Mouse (Mus musculus) layer of hippocampus, postnatal 14 days (tissue): ENCODE measurements around the gene Adcy5. TPM values are rescaled to one million over a fixed set of nuclear protein-coding genes. Genes with fewer than 3 reads are reported as not detected.

Source experiments
- DNase-seq, 2 experiments: peaks; one replicate each; pipeline ENCODE4 v3.0.0; 2021 to 2022; ENCODE audit warnings: low spot score in 2 of 2, mixed read lengths in 1 of 2
- total RNA-seq, 2 experiments: library from RNA; stranded (reverse); gene quantifications; 2 replicates each; pipeline ENCODE4 v1.2.3; 2021

The Adcy5 gene
- total RNA-seq, 2 experiments from 2014 or later = 68.8 to 69.8 TPM

GRCm38 (mm10) chr16:35155391-35156305 lies 971 bp downstream of the Adcy5 start:
- peak; percentile 43 to 54 for DNase-seq

- DNase-seq = peak in 1 of 2 experiments; percentile 39
These were observed 1.6 kb downstream of the Adcy5 start for GRCm38 (mm10) chr16:35156306-35156695.

DNA sequence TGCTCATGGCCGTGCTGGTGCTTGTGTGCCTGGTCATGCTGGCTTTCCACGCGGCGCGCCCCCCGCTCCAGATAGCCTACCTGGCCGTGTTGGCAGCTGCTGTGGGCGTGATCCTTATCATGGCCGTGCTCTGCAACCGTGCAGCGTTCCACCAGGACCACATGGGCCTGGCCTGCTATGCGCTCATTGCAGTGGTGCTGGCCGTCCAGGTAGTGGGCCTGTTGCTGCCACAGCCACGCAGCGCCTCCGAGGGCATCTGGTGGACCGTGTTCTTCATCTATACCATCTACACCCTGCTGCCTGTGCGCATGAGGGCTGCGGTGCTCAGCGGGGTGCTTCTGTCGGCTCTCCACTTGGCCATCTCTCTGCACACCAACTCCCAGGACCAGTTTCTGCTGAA lies 2.2 kb downstream of the Adcy5 start:
- no peak for DNase-seq

DNA sequence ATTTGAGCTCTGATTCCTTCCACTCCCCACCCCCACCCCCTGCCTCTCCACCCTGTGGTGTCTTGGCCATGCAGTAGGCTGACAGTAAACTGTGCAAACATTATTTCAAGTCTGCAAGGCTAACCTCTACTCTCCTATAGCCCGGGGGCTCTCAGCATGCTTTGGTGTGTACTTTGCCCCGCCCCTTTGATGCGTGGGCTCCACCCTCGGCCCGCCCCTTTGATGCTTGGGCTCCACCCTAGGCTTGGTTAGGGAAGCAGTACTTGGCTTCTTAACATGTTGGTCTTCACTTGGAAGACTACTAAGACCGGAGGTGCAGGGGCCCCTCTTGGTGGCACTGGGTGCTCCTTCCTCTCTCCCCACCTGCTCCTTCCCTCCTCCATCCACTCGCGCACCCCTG lies 4.9 kb downstream of the Adcy5 start:
- DNase-seq = no peak

DNA sequence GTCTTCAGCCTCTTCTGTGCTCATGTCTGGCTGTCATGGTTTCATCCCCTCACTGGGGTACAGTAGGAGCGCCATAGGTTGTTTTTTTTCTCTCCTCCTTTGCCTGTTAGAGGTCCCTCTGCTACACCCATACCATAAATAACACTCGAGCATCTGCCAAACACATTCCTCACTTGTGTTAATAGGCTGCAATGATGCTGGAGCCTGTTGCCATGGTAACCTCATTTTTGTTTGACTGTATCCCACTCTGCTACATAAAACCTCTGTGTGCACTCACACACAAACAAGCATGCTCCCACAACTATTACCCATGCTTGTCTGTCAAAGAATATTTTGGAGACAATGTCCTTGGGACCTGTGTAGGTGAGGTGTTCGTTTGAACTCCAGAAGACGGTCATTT lies 5.3 kb downstream of the Adcy5 start:
- DNase-seq = peak in 1 of 2 experiments; percentile 73

DNA sequence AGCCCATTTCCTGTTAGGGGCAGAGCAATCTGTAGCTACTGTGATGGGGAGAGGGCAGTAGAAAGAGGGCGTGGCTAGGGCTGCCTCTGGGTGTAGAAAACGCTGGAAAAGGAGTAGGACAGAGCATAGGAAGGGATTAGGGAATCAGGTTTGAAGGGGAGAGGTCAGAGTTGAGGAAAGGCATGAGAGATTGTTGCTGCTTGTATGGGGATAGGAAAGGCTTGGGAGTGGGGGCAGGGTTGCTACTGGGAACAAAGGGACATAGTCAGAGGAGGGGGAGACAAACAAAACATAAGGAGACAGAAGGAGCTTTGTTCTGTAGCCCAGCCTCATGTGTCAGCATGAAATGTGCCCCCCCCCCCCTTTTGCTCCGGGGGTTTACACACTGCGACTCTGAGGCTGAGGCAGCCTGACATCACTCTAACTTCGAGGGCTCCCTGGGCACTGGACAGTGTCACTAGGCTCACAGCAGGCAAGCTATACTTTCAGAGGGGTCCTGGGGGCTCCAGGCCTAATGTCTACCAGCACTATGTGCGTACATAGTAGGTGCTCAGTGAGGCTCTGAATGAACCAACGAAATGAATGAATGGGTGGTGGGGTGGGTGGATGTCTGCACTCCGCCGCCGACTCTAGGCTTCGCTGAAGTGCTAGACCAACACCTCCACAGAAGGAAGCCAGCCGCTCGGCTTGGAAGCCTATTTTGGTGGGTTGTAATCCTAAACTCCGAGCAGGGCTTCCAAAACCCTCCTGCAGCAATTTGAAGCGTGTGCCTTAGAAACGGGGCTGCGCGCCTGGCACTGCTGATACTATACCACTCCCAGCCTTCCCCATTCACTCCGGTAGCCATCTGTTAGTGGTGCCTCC lies 9.9 kb downstream of the Adcy5 start:
- DNase-seq = peak in 1 of 2 experiments; percentile 25

DNA sequence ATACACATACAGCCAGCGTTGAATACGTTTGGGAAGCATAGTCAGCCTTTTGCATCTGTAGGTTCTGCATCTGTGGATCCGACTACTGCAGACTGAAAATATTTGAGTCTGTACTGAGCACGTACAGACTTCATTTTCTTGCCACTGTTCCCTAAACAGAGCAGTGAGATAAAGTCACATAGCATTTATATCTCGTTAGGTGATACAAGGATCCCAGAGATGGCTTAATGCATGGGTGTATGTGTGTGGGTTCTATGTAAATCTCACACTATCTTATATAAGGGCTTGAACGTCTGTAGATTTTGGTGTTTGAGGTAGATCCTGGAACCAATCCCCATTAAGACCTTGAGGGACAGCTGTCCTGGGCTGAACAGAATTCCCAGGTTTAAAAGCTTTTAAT lies 10.7 kb downstream of the Adcy5 start:
- DNase-seq = no peak

DNA sequence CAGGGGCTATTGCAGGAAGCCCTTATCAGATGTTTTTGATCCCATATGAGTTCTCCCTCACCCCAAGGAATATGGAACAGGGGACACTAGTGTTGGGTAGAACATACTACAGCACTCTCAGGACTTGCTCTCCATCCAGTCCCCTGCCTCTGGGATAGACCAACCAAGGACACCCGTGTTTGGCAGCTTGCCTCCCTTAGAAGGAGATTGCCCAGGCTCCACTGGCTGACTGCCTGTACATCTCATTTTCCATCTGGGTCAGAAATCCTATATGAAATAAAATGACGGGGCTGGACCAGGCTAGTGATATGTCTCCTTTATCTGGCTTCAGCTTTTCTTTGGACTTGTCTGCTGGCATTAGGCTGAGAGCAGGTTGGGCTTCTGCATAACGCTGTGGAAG lies 11.1 kb downstream of the Adcy5 start:
- DNase-seq = no peak

- DNase-seq = no peak
These were observed 14.8 kb downstream of the Adcy5 start for GRCm38 (mm10) chr16:35169431-35169830.

- no peak for DNase-seq
These were observed 17.5 kb downstream of the Adcy5 start for GRCm38 (mm10) chr16:35172195-35172594.

DNA sequence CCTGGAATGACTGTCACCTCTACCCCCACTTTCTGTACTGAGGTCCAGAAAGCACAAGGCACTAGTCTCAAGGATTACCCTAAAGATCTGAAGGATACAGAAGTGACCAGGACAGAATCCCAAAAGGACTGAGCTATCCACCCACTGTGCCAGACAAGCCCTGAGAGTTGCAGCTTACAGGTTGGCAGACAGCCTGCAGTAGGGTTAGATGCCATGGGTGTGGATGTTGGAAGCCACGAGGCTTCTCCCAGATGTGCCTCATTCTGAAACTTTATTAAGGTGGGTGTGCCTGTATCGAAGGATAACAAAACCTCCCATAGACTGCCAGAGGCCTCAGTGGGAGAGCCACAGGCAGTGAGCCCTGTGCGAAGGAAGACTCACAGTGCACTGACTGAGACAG lies 23.8 kb downstream of the Adcy5 start:
- DNase-seq = no peak

- DNase-seq = peak in 1 of 2 experiments; percentile 66
These were observed 24.4 kb downstream of the Adcy5 start for GRCm38 (mm10) chr16:35179082-35179481.

- DNase-seq = peak in 1 of 2 experiments; percentile 46
These were observed 28.5 kb downstream of the Adcy5 start for GRCm38 (mm10) chr16:35183161-35183560.

GRCm38 (mm10) chr16:35188111-35188510 lies 33.4 kb downstream of the Adcy5 start:
- DNase-seq = no peak

DNA sequence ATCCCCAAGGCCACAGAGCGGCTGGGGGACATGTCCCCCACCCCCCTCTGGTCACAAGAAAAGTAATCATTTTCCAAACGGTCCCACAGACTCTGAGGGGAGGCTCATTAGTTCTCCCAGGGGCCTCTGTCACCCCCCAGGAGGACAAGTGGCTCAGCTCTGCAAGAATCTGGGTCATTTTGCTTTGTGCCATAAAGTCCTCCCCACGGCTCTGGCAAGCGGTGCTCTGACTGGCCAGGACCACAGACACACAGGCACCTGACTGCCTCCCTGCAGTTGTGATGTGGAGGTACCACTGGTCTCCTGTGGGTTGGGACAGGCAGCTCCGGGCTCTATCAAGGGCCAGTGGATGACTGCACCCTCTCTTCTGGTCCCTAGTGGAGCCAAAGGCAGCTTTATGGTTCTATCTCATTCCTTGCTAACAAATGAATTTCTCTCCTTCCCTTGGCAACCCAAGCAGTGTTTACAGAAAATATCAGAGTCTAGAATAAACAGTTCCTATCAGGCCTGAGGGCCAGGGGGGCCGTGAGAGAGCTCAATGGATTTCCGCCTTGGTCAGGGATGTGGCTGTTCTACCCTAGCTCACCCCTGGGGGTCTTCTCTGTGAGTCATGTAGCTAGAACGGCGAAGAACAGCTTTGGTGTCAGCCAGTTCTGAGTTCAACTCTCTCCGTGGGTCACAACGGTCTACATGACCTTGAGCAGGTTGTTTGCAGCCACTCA lies 34.9 kb downstream of the Adcy5 start:
- no peak for DNase-seq

DNA sequence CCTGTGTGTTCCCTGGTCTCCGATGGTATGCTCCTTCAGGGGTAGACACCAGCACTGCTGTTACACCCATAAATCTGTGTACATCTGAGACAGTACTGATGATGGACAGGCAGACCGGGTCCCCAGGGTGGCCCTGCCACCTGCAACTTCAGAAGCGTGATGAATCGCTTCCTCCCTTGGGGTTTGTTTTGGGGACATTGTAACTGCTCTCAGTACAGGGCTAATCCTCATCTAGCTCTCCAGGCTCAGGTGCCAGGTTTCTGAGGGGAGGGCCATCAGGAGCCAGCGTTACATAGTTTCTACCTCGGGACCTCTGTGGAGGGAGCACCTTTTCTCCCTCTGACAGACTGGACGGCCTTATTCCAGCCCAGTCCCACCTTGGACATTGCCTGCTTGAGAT lies 36.1 kb downstream of the Adcy5 start:
- no peak for DNase-seq

DNA sequence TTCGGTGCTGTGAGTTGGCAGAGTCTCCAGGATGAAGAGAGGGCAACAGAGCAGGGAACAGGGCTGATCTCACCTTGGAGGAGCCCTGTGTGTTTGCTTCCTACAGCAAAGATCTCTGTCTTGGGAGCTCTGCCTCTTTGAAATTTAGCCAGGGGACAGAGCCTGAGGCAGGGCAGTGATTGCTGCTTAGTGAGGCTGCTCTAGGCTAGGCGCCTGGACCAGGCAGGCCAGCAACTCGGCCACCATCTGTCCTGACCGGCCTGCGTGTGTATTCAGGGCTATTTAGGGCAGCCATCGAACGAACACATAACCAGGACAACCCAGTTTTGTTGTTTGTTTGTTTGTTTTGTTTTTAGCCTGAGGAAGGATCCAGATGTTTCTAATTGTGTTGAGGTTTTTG lies 36.6 kb downstream of the Adcy5 start:
- DNase-seq = no peak

DNA sequence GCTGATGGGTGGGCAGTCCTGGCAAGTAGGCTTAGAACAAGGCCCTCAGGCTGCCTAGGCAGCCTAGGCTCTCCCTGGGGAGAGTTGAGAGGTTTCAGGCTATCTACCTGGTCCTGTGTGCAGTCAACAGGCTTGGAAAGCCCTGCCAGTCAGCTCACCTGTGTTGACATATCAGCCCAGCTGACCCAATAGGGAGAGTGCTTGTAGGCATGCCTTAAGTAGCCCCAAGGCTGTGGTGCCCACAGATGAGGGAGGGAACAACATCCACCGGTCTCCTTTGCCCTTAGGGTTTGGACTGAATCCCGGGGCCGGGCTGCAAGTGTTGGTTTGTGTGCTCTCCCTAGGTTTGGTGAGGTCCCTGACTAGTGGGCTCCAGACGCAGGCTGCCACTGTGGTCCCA lies 37.8 kb downstream of the Adcy5 start:
- DNase-seq = no peak

GRCm38 (mm10) chr16:35193357-35193756 lies 38.7 kb downstream of the Adcy5 start:
- no peak for DNase-seq

GRCm38 (mm10) chr16:35199721-35200431 lies 45.2 kb downstream of the Adcy5 start:
- DNase-seq = no peak
